Mouse (Mus musculus) heart, embryonic 16.5 days (tissue): ENCODE results near the gene Tmem163. TPM values are rescaled to one million over a fixed set of nuclear protein-coding genes. Genes with fewer than 3 reads are reported as not detected.
A peak's percentile ranks its signal among the peaks of the same experiment; 100 is the strongest.

Experiments used
- ATAC-seq: fragments of 200-750 bp; cut with Nextera tagmentation; replicated peaks from 2 replicates; pipeline ENCODE4 v1.8.0; 2017; ENCODE audit warnings: moderate number of reproducible peaks; ENCODE audit not compliant: insufficient read depth, low FRiP score; ENCODE audit errors: extremely low read depth
- H3K27ac ChIP-seq: fragments of 300-500 bp; sonication (generic); 2 replicates; pipeline ENCODE4 v1.5.1; 2014; ENCODE audit warnings: mild to moderate bottlenecking, low read length, control low read depth, moderate library complexity
- H3K27me3 ChIP-seq: fragments of 300-500 bp; sonication (generic); 2 replicates; pipeline ENCODE4 v1.6.1; 2014; ENCODE audit warnings: low read length, mixed read lengths; ENCODE audit not compliant: control insufficient read depth, insufficient read depth
- H3K36me3 ChIP-seq: fragments of 300-500 bp; sonication (generic); 2 replicates; pipeline ENCODE4 v1.6.1; 2014; ENCODE audit not compliant: control insufficient read depth, insufficient read depth
- H3K4me1 ChIP-seq: fragments of 300-500 bp; sonication (generic); 2 replicates; pipeline ENCODE4 v1.6.1; 2014; ENCODE audit warnings: low read length, mixed read lengths; ENCODE audit not compliant: control insufficient read depth, insufficient read depth
- H3K4me2 ChIP-seq: fragments of 300-500 bp; sonication (generic); 2 replicates; pipeline ENCODE4 v1.6.1; 2014; ENCODE audit warnings: low read depth, mild to moderate bottlenecking, control low read depth, low read length
- H3K4me3 ChIP-seq: fragments of 300-500 bp; sonication (generic); 2 replicates; pipeline ENCODE4 v1.5.1; 2014; ENCODE audit warnings: mild to moderate bottlenecking, control low read depth, low read length
- H3K9ac ChIP-seq: fragments of 300-500 bp; sonication (generic); 2 replicates; pipeline ENCODE4 v1.6.1; 2014; ENCODE audit warnings: low read length, control low read depth
- H3K9me3 ChIP-seq: fragments of 300-500 bp; sonication (generic); replicated peaks from 2 replicates; pipeline ENCODE4 v1.6.1; 2016; ENCODE audit warnings: low read length; ENCODE audit not compliant: control insufficient read depth
- WGBS: fragments of 180-500 bp; shearing (Covaris S2); extraction: QIAGEN DNeasy Blood & Tissue Kit; methylation state at CpG from one replicate; pipeline ENCODE4 v1.1.7; 2014; 5-methylcytosine and 5-hydroxymethylcytosine counted together
- polyA plus RNA-seq: library from polyadenylated mRNA; unstranded; fragments of >200 nt; fragmentation: Nextera tagmentation; extraction: Ambion mirVana; gene quantifications from 2 replicates; pipeline ENCODE4 v1.2.1, GENCODE M21; 2015

Tmem163 gene
- polyA plus RNA-seq, 1 experiment from 2014 or later: 17.7 TPM

DNA sequence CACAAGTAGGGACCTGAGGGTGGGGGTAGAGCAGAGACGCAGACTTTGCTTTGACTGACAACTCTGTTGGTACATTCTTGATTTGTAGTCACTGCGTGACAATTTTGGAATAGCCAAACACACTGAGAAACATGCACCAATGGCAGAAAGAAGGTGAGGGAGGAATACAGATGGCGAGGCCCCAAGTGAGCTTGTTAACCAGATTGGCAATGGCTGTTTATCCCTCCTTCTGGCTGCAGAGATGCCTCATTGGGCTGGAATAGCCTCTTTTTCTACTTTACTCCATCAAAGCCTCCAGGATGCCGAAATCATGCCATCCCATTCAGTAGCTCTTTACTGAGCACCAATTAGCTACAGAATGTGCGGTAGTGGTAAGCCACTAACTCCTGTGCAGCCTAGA is 203.6 kb downstream of the Tmem163 start:
- WGBS: 92% methylated on average over 5 of the region's 5 CpGs
- Histone ChIP-seq H3K27me3 (no peaks in the 10 kb centered on the region), H3K4me2 (no peak overlapping the region), H3K27ac (no peak overlapping the region), H3K4me1 (peaks cover 8% of the 10 kb centered on the region), H3K9me3 (no peaks in the 10 kb centered on the region), H3K4me3 (no peak overlapping the region), H3K36me3 (peaks cover 14% of the 10 kb centered on the region), H3K9ac (no peak overlapping the region)
- ATAC-seq: no peak

DNA sequence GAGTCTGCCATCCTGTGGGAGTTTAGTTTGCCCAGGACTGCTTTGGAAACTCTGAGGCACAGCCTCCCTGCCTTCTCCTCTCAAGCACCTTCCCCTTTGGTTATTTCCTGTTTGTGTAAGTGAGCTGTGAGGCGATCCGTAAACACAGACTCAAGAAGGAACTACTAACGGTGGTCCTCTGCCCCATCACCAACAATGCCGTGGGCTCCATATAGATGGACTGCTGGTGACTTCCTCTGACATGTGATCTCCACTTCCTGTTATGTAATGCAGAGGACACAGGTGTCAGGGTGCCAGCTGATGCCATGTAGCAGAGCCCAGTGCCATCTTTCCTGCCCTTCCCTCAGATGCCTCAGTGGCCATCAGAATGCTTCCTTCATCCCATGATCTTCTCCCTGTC is 209.2 kb downstream of the Tmem163 start:
- WGBS: 66% methylated on average over 4 of the region's 4 CpGs
- H3K27me3 ChIP-seq: no peaks in the 10 kb centered on the region
- H3K4me2 ChIP-seq: no peak overlapping the region
- no peak overlapping the region for H3K4me3 ChIP-seq
- H3K4me1 ChIP-seq: peaks cover 15% of the 10 kb centered on the region
- no peaks in the 10 kb centered on the region for H3K9me3 ChIP-seq
- no peak for ATAC-seq
- H3K36me3 ChIP-seq: peaks cover 7% of the 10 kb centered on the region
- no peak overlapping the region for H3K27ac ChIP-seq
- H3K9ac ChIP-seq: no peak overlapping the region

DNA sequence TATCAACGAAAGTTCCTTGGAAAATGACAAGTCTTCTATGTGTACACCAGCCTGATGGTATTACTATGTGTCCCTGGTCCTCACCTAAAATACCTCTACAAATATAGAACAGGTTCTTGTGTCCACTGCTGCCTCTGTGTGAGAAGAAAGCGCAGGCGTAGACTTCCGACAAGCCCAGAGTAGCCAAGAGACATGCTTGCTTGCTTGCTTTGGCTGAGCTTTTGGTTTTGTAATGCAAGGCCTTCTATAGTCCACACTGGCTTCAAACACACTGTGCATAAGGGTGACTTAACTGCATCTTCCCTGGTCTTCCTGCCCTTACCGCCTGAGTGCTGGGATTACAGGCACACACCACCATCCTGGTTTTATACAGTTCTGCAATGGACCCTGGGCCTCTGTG is 212.1 kb downstream of the Tmem163 start:
- H3K4me2 ChIP-seq: no peak overlapping the region
- peaks cover 11% of the 10 kb centered on the region for H3K4me1 ChIP-seq
- no peaks in the 10 kb centered on the region for H3K27me3 ChIP-seq

DNA sequence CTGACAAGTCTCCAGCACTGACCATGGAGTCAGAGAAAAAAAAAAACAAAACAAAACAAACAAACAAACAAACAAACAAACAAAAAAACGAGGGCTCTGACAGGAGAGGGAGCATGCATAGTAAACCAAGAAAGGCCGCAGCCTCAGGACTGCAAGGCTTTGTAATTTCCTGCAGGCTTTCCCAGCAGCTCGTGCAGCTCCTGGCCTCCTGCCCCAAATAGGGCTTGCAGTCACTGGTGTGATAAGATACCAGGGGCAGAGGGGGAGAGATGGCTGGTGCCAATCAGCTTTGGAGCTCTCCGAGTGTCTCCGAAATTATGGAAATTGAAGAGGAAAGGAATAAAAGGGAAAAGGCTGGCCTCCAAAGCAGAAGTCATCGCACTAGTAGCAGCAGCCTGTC is 214.1 kb downstream of the Tmem163 start:
- Histone ChIP-seq H3K27ac (peak overlapping the region; percentile 77), H3K4me2 (peak overlapping the region; percentile 53), H3K9me3 (no peaks in the 10 kb centered on the region), H3K4me3 (no peak overlapping the region), H3K36me3 (no peaks in the 10 kb centered on the region), H3K27me3 (no peaks in the 10 kb centered on the region), H3K9ac (peak overlapping the region; percentile 46), H3K4me1 (peaks cover 11% of the 10 kb centered on the region)
- WGBS: 20% methylated on average over 6 of the region's 6 CpGs
- ATAC-seq: peak; percentile 61

More for the DNA sequence above, 212.1 kb downstream of the Tmem163 start:
- H3K27ac ChIP-seq: no peak overlapping the region
- 95% methylated on average over 5 of the region's 5 CpGs for WGBS
- no peak for ATAC-seq
- H3K9ac ChIP-seq: no peak overlapping the region
- H3K9me3 ChIP-seq: no peaks in the 10 kb centered on the region
- H3K4me3 ChIP-seq: no peak overlapping the region
- H3K36me3 ChIP-seq: peaks cover 7% of the 10 kb centered on the region

DNA sequence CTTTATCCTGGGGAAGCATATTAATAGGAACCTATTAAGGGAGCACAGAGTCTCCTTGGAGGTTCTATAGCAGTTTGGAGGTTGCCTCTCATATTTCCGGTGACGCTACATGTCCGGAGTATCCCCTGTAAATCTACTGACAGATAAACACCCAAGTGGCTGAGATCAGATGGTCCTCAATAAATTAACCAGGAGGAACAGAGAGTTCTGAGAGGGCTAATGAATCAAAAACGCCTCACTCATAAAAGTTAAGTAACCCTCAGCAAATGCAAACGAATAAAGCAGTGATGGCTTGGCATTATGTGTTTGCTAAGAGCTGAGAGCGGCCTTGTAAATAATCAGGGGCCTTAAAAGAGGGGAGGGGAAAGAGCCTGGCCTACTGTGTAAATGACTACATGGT is 215.3 kb downstream of the Tmem163 start:
- 81% methylated on average over 6 of the region's 6 CpGs for WGBS
- no peaks in the 10 kb centered on the region for H3K27me3 ChIP-seq
- H3K9ac ChIP-seq: no peak overlapping the region
- no peak overlapping the region for H3K4me2 ChIP-seq
- H3K27ac ChIP-seq: no peak overlapping the region
- H3K4me3 ChIP-seq: no peak overlapping the region
- H3K9me3 ChIP-seq: no peaks in the 10 kb centered on the region
- no peak for ATAC-seq
- H3K4me1 ChIP-seq: peaks cover 11% of the 10 kb centered on the region
- H3K36me3 ChIP-seq: no peaks in the 10 kb centered on the region

DNA sequence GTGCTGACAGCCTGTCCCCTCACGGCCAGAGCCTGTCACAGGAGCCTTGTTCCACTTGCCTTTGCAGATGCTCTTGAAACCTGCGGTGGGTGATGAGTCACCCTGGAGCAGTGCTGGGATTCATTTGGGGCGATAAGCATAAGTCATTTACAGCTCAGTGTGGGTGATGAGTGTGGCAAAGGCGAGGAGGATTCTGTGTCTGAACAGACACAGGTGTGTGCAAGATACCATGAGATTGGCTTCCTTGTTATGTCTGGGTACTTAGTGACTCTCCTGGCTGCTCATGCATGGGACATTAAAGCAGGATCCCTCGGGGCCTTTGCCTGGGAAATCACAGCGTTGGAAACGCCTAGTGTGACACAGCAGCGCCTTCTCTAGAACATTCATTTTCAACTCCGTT is 218.3 kb downstream of the Tmem163 start:
- Histone ChIP-seq H3K36me3 (no peaks in the 10 kb centered on the region), H3K9ac (no peak overlapping the region), H3K4me1 (peaks cover 11% of the 10 kb centered on the region), H3K4me2 (no peak overlapping the region), H3K9me3 (no peaks in the 10 kb centered on the region), H3K27me3 (no peaks in the 10 kb centered on the region), H3K27ac (no peak overlapping the region), H3K4me3 (no peak overlapping the region)
- WGBS: 55% methylated on average over 9 of the region's 9 CpGs
- no peak for ATAC-seq

DNA sequence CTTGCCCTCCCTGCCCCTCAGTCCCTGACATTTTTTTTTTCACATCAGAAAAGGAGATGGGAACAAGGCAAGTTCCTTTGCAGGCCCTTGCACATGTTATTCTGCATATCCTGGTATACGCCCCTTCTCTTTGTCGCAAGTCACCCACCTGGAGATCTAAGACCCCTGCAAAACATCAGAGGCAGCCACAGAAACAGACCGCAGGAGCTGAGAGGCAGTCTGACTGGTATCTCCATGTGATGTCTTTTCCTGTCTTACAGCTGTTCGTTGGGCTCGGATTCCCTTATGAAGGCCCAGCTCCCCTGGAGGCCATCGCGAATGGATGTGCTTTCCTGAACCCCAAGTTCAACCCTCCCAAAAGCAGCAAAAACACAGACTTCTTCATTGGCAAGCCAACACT is 219.8 kb downstream of the Tmem163 start:
- no peak overlapping the region for H3K4me3 ChIP-seq
- no peak for ATAC-seq
- H3K27me3 ChIP-seq: no peaks in the 10 kb centered on the region
- H3K4me1 ChIP-seq: 0 out of 2 replicates have a peak, but pooled peaks cover under 1% of the 10 kb centered on the region
- H3K9ac ChIP-seq: no peak overlapping the region
- H3K9me3 ChIP-seq: no peaks in the 10 kb centered on the region
- no peak overlapping the region for H3K27ac ChIP-seq
- 88% methylated on average over 7 of the region's 7 CpGs for WGBS
- no peak overlapping the region for H3K4me2 ChIP-seq
- no peaks in the 10 kb centered on the region for H3K36me3 ChIP-seq

DNA sequence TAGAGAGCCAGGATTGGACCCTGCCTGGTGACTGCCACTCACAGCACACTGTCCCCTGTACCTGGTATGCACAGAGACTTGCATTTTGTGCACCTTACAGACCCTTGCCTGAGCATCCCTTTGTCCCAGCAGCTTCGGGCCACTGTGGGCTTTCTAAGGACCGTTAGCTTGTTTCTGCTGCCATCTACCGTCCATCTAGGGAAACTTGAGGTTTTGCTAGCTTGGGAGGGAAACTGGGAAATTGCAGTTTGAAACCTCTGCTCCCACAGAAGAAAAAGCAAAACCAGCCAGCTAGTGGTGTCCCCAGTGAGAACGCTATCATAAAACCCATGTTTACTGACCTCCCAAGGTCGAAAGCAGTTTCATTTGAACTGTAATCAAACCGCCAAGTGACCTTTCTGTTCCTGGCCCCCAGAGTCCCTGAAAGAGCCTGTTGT is 220.3 kb downstream of the Tmem163 start:
- Histone ChIP-seq H3K4me1 (no peaks in the 10 kb centered on the region), H3K27me3 (no peaks in the 10 kb centered on the region), H3K27ac (no peak overlapping the region), H3K36me3 (no peaks in the 10 kb centered on the region), H3K4me2 (no peak overlapping the region), H3K9ac (no peak overlapping the region), H3K9me3 (no peaks in the 10 kb centered on the region), H3K4me3 (no peak overlapping the region)
- WGBS: 17% methylated on average over 6 of the region's 6 CpGs
- ATAC-seq: peak; percentile 66

DNA sequence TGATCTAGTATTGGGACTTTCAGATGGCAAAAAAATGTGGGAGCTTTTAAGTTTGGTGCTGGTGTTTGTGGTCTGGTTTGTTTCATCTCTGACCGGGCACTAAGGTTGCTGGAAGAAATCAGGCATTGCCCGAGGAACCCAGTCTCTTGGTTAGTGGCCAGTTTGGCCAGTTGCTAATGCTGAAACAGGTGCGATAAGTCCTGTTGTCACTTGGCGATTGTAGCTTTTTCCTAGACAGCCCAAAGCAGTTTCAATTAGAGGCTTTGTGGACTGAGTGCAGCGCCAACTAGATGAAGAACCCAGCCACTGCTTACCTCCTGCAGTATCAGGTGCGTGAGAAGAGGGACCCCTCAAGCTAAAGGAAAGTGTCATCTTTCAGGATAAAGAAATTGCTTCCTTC is 226.0 kb downstream of the Tmem163 start:
- peaks cover 20% of the 10 kb centered on the region for H3K36me3 ChIP-seq
- no peak for ATAC-seq
- H3K27me3 ChIP-seq: no peaks in the 10 kb centered on the region
- no peak overlapping the region for H3K4me3 ChIP-seq
- no peak overlapping the region for H3K27ac ChIP-seq
- peaks cover 2% of the 10 kb centered on the region; the same call in 1 of the 2 replicates for H3K9me3 ChIP-seq
- no peak overlapping the region for H3K9ac ChIP-seq
- no peaks in the 10 kb centered on the region for H3K4me1 ChIP-seq
- 91% methylated on average over 6 of the region's 6 CpGs for WGBS
- no peak overlapping the region for H3K4me2 ChIP-seq
